Mouse (Mus musculus): Measurements from ENCODE around the gene Dennd6a. TPM values are rescaled to one million over a fixed set of nuclear protein-coding genes. Genes with fewer than 3 reads are reported as not detected.
"Not testable (repeated sequence)": the region's sequence is repeated elsewhere in the genome, so short reads cannot be mapped to it uniquely, and the experiment has no call there.

Dennd6a gene
- total RNA-seq, 2 experiments from 2014 or later, result 21.5 to 24.3 TPM

DNA sequence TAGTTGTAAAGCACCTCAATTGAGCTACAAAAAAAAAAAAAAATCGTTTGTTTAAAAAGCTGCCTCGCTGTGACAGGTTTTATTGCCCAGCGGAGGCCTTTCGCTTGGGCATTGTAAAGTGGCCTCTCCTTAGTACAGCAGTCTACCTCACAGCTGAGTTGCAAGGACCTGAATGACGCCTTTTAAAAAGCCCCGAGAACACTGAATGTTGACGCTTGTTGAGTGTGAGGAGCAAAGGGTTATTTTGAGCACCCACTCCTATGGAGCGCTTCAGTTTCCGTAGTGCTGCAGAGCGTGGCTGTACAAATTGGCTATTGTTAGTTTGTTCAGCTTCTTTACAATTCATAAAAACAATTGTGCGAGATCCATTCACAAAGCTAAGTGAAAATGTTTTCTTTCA, 65.6 kb downstream of the Dennd6a start:
- DNase-seq (ENCODE audit: low spot score in 2 of 2), result no peak

DNA sequence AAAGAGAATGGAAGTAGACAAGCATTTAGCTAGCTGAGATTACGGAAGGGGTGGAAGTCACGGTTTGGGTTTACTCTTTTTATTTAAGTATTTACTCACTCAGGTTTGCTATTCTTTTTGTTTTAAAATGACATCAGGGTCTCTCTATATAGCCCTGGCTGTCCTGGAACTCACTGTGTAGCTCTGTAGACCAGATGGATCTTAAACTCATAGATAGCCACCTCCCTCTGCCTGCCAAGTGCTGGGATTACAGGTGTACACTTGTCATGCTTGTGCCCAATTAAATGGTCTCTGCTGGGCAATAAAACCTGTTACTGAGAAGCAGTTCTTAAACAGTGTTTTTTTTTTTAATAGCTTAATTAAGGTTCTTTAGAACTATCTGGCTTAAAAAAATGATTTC, 66.3 kb downstream of the Dennd6a start:
- DNase-seq (ENCODE audit: low spot score in 2 of 2), result no peak

DNA sequence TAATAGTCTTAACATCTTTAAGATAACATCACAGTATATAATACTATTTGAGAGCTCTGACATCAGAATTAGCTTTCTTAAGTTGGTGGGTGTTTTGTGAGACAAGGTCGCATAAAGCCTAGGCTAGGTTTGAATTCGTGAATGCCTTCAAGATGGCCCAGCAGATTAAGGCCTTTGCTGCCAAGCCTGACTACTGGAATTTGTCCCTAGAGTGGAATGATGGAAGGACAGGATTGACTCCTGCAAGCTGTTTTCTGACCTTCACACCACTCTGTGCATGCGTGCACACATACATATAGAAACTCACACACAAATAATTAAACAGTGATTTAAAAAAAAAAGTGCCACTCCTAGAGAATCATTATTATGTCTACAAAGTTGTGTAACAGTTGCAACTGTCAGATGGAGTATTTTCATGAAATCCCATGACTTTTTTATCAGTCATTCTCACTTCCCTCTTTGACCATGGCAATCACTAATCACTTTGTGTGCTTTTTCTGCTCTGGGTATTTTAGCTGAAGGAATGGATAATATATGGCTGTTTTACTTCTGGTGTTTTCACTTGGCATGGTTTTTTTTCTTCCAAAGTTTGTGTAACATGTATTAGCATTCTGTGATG, 69.5 kb downstream of the Dennd6a start:
- DNase-seq (ENCODE audit: low spot score in 2 of 2), result no peak

DNA sequence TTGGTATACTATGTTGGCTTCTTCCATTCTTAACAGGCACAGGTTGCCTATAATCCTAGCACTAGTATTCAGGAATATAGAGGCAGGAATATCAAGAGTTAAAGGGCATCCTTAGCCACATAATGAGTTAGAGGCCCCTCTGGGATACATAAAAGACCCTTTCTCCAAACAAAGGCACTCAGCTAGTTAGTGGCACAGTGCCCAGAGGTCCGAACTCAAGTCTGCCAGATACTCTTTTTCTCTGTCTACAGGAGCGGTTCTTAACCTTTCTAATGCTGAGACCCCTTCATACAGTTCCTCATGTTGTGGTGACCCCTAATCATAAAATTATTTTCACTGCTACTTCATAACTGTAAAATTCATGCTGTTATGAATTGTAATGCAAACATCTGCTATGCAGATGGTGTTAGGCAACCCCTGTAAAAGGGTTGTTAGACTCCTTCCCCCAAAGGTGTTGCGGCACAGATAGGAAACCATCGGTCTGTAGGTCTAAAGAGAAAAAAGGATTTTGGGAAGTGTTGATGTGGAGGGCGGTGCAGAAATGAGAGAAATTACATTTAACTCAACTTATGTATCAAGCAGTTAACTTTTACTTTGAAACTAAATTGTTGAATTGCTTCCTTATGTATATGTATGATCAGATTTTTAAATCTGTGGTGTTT, 72.5 kb downstream of the Dennd6a start:
- peak in 1 of 2 experiments; percentile 10 for DNase-seq (ENCODE audit: low spot score in 2 of 2)

DNA sequence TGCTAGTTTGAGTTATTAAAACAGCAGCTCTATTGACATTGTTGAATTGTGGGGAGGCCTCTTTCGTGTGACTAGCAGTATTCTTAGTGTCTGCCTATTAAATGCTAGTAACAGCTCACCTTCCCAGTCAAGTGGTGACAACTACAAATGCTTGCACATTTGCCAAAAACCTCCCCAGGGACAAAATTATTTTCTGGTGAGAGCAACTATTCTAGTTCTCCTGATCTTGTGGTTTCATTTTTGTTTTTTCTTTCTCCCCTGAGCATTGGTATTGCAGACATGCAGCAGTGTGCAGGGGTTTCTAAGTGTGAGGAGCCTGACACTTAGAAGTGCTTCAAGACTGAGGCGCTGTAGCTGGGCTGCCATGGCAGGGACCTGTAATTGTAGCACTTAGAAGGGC, 74.2 kb downstream of the Dennd6a start:
- no peak for DNase-seq (ENCODE audit: low spot score in 2 of 2)

DNA sequence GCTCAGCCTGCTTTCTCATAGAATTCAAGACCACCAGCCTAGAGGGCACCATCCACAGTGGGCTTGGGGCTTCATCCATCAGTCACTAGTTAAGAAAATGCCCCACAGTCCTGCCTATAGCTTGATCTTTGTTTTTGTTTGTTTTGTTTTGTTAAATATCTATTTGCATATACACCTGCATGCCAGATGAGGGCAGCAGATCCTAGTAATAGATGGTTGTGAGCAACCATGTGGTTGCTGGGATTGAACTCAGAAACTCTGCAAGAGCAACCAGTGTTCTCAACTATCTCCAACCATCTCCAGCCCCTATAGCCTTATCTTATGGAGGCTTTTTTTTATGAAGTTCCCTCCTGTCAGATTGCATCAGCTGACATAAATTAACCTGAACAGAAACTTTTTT, 78.2 kb downstream of the Dennd6a start:
- DNase-seq (ENCODE audit: low spot score in 2 of 2), result no peak

DNA sequence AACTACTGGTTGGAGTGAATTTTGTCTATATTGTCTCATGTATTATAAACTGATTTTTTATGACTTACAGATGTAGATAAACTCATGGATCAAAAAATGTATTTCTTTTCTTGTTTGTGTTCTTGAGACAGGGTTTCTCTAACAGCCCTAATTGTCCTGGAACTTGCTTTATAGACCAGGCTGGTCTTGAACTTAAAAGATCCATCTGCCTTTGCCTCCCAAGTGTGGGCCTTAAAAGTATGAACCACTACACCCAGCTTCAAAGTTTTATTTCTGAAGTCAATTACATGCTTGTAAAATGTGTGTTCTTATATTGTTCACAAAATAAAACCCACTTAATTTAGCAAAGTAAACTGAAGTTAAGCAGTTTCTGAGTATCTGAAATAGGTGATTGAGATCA, 84.5 kb downstream of the Dennd6a start:
- no peak for DNase-seq (ENCODE audit: low spot score in 2 of 2)

DNA sequence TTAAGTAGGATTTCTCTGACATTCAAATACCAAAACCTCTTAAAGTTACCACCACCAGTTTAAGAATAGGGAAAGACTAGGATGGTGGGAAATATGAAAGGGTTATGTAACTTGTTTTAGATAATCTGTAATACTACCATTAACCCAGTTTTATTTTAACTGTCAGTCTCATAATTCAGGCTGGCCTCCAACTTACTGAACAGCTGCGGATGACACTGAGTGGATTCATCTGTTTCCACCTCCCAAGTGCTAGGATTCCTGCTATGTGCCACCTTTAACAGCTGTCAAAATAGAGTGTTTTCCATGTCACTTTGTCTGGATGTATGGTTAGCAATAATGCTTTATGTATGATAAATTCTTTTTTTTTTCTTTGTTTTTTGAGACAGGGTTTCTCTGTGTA, 86.6 kb downstream of the Dennd6a start:
- DNase-seq (ENCODE audit: low spot score in 2 of 2), result no peak

DNA sequence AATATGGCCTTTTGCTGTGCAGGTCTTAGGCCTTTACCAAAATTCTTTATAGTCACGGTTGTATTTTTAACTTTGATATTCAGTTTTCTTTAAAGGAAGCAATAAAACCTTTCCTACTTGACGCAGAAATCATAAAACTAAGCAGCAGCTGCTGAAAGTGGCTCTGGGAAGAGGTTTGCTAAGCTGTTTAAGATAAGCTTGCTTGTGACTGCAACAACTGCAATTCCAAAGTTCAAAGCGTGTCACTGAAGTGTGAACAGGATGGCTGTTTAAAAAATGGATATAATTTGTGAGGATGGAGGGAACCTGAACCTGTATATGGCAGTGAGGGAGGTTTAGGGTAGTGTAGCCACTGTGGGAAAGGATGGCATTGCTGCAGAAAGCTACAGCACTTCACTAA, 88.4 kb downstream of the Dennd6a start:
- no peak for DNase-seq (ENCODE audit: low spot score in 2 of 2)

- DNase-seq (ENCODE audit: low spot score in 2 of 2), result no peak
These were observed 88.8 kb downstream of the Dennd6a start for GRCm38 (mm10) chr14:26662488-26662887.

- no peak for DNase-seq (ENCODE audit: low spot score in 2 of 2)
These were observed 90.2 kb downstream of the Dennd6a start for GRCm38 (mm10) chr14:26663851-26664250.

- no peak for DNase-seq (ENCODE audit: low spot score in 2 of 2)
These were observed 94.3 kb downstream of the Dennd6a start for GRCm38 (mm10) chr14:26667991-26668370.

DNA sequence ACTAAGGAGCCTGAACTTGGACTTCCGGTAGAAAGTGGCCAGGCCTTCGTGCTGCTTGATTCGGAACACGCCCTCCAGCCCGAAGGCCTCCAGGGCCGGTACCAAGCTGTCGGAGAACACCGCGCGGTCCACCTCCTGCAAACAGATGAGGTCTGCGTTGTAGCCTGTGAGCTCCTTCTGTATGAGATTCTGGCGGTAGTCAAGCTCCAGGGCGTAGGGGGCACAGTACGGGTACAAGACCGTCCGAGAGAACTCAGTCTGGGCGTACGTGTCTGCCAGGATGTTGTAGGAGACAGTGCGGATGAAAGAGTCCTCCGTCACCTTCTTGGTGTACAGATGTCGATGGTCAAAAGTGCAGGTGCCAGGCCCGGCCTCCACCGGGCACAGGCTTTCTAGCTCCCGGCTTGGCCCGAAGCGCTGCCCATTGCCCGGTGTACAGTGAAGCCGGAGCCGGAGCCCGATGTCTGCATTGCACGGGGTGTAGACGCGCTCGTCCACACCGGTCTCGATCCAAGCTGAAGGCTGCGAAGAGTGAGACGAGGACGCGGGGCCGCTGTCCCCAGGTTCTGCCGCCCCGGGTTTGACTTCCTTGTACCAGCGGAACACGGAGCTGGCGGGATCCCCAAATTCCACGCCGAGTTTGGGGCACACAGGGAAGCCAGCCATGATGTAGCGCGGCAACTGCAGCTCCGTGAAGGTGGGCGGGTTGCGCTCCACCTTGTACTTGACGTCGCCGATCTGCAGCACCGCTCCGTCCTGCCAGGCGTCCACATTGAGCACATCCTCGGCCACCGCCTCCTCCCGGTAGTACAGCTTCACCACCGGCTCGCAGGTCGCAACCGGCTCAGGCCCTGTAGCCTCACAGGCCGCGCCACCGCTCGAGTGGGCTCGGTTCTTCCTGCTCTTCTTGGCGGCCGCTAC, 95.0 kb downstream of the Dennd6a start:
- DNase-seq (ENCODE audit: low spot score in 2 of 2), result peak; percentile 19 to 23

DNA sequence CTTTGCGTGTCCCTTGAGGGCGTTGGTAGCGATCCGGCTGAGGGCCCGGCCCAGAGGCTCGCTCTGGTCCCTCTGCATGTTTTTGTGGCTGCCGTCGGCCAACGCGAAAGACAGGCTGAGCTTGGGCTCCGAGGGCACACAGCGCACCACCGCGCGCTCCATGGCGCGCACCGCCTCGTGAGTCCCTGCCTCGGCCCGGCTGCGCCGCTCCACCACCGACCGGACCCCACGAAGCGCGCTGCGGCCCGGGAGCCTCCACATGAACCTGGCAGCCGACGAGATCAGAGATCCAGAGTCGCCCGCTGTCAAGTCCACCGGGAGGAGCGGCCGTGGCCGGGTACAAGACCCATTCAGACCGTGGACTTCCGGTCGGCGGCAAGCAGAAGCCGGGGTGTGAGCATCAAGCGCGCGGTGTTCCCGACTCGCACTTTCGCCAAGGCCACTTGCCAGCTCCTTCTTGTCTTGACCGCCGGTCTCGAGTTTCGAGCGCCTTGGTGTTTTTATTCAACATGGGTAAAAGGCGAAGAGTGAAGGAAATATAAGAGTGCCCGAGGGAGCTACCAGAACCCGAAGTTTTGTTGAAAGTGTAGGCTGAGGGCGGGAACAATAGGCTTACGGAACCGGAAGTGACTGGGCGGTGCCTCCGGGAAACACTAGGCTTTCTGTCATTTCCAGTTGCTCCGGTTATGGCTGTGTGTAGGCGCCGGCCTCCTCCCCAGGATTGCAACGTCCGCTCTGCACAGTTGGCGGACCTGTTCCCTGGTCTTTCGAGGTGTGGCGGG, 95.8 kb downstream of the Dennd6a start, which contains the start of gene Pde12:
TSS of gene Pde12 (minus strand) at position 592 of the 782 bp plus-strand sequence.
- peak; percentile 61 to 86 for DNase-seq (ENCODE audit: low spot score in 2 of 2)

- DNase-seq (ENCODE audit: low spot score in 2 of 2), result no peak
These were observed 97.3 kb downstream of the Dennd6a start for GRCm38 (mm10) chr14:26670964-26671363.

DNA sequence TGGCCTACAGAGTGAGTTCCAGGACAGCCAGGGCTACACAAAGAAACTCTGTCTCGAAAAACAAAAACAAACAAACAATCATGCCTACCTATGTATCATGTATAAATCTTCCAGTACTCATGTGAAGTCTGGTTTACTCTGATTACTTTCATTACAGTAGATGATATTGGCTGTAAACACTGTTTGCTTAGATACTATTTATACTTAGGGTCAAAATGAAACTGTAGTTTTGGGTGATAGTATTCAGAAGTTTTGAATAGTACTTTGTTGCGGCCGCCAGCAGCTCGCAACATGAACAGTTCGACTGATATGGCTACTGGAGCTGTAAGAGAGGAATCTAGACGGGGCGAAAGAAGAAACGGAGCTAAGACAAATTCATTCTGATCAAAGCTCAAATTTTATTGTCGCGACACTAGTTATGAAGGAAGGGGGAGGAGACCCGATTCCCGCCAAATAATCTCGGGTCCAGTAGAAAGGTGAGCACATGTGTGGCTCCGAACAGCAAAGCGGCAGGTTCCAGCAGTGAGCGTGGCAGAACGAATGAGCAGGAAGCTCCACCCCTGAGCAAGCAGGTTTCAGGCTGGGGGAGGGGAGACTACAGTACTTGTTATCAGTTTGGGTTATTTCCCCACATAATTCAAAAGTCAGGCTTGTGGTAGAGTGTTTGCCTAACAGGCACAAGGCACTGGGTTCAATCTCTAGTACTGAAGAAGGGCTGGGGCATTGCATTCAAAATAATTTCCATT, 98.4 kb downstream of the Dennd6a start:
- not testable (repeated sequence) for DNase-seq (ENCODE audit: low spot score in 2 of 2)

DNA sequence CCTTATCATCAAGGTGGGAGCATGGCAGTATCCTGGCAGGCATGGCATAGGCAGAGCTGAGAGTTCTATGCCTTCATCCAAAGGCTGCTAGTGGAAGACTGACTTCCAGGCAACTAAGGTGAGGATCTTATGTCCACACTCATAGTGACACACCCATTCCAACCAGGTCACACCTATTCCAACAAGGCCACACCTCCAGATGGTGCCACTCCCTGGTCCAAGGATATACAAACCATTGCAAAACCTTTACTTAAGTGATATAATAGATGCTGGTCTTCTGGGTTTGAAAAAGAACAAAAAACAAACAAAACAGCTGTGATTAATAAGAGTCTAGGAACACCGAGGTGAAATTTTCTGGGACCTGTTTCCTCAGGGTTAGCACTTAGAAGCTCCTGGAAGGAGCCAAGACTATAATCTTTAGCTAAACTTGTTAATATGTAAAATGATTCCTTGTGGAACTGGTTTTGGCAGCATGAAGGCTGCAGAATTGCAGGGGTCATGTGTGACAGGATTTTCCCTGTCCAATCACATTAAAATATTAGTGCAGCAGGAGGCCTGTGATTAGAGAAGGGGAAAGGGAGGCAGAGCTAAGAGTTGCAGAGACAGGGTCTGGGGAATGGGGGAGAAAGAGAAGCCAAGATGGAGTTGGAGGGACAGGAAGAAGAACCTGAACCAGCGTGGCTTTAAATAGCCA, 101.0 kb downstream of the Dennd6a start:
- DNase-seq (ENCODE audit: low spot score in 2 of 2), result not testable (repeated sequence)

DNA sequence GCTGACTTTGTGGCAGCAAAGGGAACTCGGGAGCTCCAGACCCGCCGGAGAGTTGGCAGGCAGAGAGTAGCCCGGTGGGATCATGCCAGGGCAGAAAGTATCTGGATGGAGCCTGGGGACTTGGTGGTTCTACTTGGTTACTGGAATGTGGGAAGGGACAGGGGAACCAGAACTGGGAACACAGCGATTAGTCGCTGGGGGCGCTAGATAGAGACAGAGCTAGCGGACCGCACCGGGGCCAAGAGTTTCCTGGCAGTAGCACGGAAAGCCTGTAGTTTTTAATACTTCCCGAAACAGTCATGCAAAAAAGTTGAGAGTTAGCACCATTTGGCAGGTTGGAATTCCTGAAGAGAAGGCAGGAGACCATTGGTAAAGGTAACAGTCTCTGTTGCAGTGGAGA, 101.7 kb downstream of the Dennd6a start:
- DNase-seq (ENCODE audit: low spot score in 2 of 2), result peak in 1 of 2 experiments; percentile 32

DNA sequence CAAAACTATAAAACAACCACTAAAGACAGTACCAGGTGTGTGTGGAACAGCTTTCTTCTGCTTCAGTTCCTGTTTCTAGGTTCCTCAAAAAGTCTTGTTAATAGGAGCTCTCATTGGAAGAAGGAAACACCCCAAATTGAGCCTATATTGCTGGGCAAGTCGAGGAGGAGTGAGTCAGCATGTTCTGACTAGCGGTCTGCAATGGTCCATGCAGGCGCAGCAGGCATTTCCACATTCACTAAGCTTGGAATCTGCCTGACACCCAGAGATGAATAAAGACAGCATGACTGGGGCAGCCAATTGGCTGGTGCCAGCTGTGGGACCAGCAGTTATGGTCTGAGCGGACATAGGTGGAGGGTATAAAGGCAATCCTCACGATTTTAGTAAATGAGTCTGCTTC, 102.1 kb downstream of the Dennd6a start:
- no peak for DNase-seq (ENCODE audit: low spot score in 2 of 2)
